Mouse (Mus musculus): ENCODE results near the gene Plekhd1. TPM values are rescaled to one million over a fixed set of nuclear protein-coding genes. Genes with fewer than 3 reads are reported as not detected.

The Plekhd1 gene
- 2.2 TPM for polyA plus RNA-seq (2014; fragmentation: Illumina TruSeq; extraction: RNeasy Lipid Tissue Mini Kit (QIAGEN cat#74804); ENCODE audit: low read depth, low replicate concordance)

GRCm38 (mm10) chr12:80692269-80692972 is at the start of gene Plekhd1:
Gene Plekhd1 (plus strand): TSS chr12:80692591.

GRCm38 (mm10) chr12:80643693-80644505 is 48.5 kb upstream of the Plekhd1 start, which contains the start of the genes Slc39a9 and Erh:
Gene Slc39a9 (plus strand): TSS chr12:80643883.
Gene Erh (minus strand): TSS chr12:80644341.

GRCm38 (mm10) chr12:80760396-80760801 is 68.0 kb downstream of the Plekhd1 start, which contains the start of gene Ccdc177:
Gene Ccdc177 (minus strand): TSS chr12:80760687.

Other genes with a start within 250 kb of the Plekhd1 start
- 38.7 TPM for gene Exd2, start 229.5 kb upstream of the Plekhd1 start, polyA plus RNA-seq (2014; fragmentation: Illumina TruSeq; extraction: RNeasy Lipid Tissue Mini Kit (QIAGEN cat#74804); ENCODE audit: low read depth, low replicate concordance)
- gene Galnt16, start 174.3 kb upstream of the Plekhd1 start, polyA plus RNA-seq (2014; fragmentation: Illumina TruSeq; extraction: RNeasy Lipid Tissue Mini Kit (QIAGEN cat#74804); ENCODE audit: low read depth, low replicate concordance) = 0.56 TPM
- gene Slc39a9, start 48.7 kb upstream of the Plekhd1 start, polyA plus RNA-seq (2014; fragmentation: Illumina TruSeq; extraction: RNeasy Lipid Tissue Mini Kit (QIAGEN cat#74804); ENCODE audit: low read depth, low replicate concordance) = 12.2 TPM
- 90.8 TPM for gene Erh, start 48.2 kb upstream of the Plekhd1 start, polyA plus RNA-seq (2014; fragmentation: Illumina TruSeq; extraction: RNeasy Lipid Tissue Mini Kit (QIAGEN cat#74804); ENCODE audit: low read depth, low replicate concordance)
- gene Ccdc177, start 68.1 kb downstream of the Plekhd1 start, polyA plus RNA-seq (2014; fragmentation: Illumina TruSeq; extraction: RNeasy Lipid Tissue Mini Kit (QIAGEN cat#74804); ENCODE audit: low read depth, low replicate concordance) = 0.11 TPM
- 12.4 TPM for gene Susd6, start 97.9 kb downstream of the Plekhd1 start, polyA plus RNA-seq (2014; fragmentation: Illumina TruSeq; extraction: RNeasy Lipid Tissue Mini Kit (QIAGEN cat#74804); ENCODE audit: low read depth, low replicate concordance)

All from testis, adult 10 weeks (tissue).